Mouse (Mus musculus): ENCODE measurements around the gene Plch2. TPM values are rescaled to one million over a fixed set of nuclear protein-coding genes. Genes with fewer than 3 reads are reported as not detected.

Gene Plch2
- total and polyA plus RNA-seq, 3 experiments, result 0.85 to 1.1 TPM; not detected in 1

DNA sequence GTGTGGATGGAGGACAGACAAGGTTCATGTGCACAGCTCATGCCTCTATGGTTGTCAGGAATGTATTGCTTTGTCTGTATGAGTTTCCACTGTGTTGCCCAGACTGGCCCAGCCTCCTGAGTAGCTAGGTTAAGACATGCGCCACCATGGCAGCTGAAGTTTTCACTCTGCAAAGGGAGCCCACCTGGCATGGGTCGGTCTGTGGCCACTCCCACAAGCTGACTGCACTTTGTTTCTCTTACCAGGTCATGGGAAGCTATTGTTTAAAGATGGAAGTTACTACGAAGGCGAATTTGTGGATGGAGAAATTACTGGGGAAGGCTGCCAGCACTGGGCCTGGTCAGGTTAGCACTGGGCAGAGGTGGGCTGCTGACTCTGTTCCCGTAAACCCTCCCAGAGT lies 32.7 kb upstream of the Plch2 start:
- Histone ChIP-seq H3K4me1 (ENCODE audit: control insufficient read depth in 1 of 2, insufficient read depth in 2 of 2, low read length in 2 of 2) (peaks cover 1 to 18% of the 10 kb centered on the region in 2 experiments; a peak in 3 of 4 replicates), H3K4me3 (ENCODE audit: control insufficient read depth in 1 of 2, insufficient read depth in 1 of 2, low read depth in 2 of 2, low read length in 2 of 2) (no peak overlapping the region), H3K27ac (ENCODE audit: control insufficient read depth, low read depth, low read length) (no peak overlapping the region), H3K9me3 (replicated peaks; ENCODE audit: insufficient read depth, low read length) (no peaks in the 10 kb centered on the region), H3K36me3 (ENCODE audit: control insufficient read depth in 1 of 2, insufficient read depth in 2 of 2, low read length in 2 of 2) (peaks cover 0 to 12% of the 10 kb centered on the region in 2 experiments; a peak in 2 of 4 replicates), H3K9ac (ENCODE audit: control insufficient read depth, low read depth, low read length, poor library complexity, severe bottlenecking) (no peak overlapping the region), H3K27me3 (ENCODE audit: control insufficient read depth in 1 of 2, insufficient read depth in 2 of 2, low read length in 2 of 2) (no peaks in the 10 kb centered on the region), H3K79me2 (ENCODE audit: control insufficient read depth, insufficient read depth, low read length, poor library complexity) (peaks cover 18% of the 10 kb centered on the region)
- no peak for TF ChIP-seq MAZ (IDR thresholded peaks at IDR 0.05; ENCODE audit: low read depth, low read length)
- TF ChIP-seq E2F4 (IDR thresholded peaks at IDR 0.05; ENCODE audit: borderline replicate concordance, low read depth, low read length), result no peak
- no peak for TF ChIP-seq GATA1 (IDR thresholded peaks at IDR 0.05; ENCODE audit: low read depth, low read length)
- TF ChIP-seq MAX (IDR thresholded peaks at IDR 0.05; ENCODE audit: low read length), result no peak
- no peak for DNase-seq (ENCODE audit: low read depth, low spot score)

DNA sequence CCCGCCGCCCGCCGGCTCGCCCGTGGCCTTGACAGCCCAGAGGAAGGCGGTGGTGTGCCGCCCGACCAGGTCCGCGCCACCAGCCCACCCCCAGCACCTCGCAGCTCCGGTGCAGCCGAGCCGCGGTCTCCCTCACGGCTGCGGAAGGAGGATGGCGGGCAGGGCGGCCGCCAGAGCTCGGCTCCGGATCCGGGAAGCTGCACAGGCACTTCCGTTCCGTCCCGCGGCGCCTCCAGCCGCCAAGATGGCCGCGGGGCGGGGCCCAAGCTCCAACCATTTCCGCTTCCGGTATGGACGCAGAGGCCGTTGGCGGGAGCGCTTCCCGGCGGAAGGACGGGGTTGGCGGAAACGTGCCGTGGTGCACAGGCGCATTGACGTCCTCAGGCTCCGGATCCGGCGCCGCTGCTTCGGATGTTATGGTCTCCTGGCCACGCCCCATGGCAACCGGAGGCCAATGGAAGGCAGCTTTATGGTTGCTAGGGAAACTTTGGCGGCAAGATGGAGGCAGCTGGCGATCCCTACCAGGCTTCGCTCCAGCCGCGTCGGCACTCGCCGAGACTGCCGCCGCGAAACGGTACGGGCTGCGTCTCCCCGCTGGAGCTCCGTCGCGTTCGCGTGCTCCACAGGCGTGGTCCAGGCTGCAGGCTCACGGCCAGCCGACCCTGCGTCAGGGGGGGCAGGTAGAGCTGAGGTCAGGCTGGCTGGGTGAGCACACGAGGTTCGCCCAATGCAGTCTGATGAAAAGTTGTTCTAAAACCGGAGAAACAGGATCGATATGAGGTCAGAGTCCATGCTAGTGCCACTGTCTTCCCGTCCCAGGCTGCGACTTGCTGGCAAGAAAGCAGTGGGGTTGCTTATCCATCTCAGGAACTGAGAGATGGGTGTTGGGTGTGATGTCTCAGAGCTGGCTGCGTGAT lies 29.8 kb upstream of the Plch2 start, which contains the start of the genes Rer1 and Morn1:
Rer1 (minus strand) TSS at position 275 of the 917 bp plus-strand sequence.
Morn1 (plus strand) TSS at position 470 of the 917 bp plus-strand sequence.
- Histone ChIP-seq H3K27ac (ENCODE audit: control insufficient read depth, low read depth, low read length) (peak within 1 kb of the TSS; percentile 91), H3K36me3 (ENCODE audit: control insufficient read depth in 1 of 2, insufficient read depth in 2 of 2, low read length in 2 of 2) (peaks cover 9 to 15% of the 10 kb centered on the region in 2 experiments), H3K4me1 (ENCODE audit: control insufficient read depth in 1 of 2, insufficient read depth in 2 of 2, low read length in 2 of 2) (peaks cover 3 to 18% of the 10 kb centered on the region in 2 experiments; a peak in 3 of 4 replicates), H3K79me2 (ENCODE audit: control insufficient read depth, insufficient read depth, low read length, poor library complexity) (peaks cover 37% of the 10 kb centered on the region), H3K4me3 (ENCODE audit: control insufficient read depth in 1 of 2, insufficient read depth in 1 of 2, low read depth in 2 of 2, low read length in 2 of 2) (peak within 1 kb of the TSS; percentile 94 to 100), H3K27me3 (ENCODE audit: control insufficient read depth in 1 of 2, insufficient read depth in 2 of 2, low read length in 2 of 2) (no peaks in the 10 kb centered on the region), H3K9ac (ENCODE audit: control insufficient read depth, low read depth, low read length, poor library complexity, severe bottlenecking) (peak within 1 kb of the TSS; percentile 90), H3K9me3 (replicated peaks; ENCODE audit: insufficient read depth, low read length) (no peaks in the 10 kb centered on the region)
- DNase-seq (ENCODE audit: low read depth, low spot score), result peak; percentile 99
- peak; percentile 60; the same call in 1 of the 2 replicates for TF ChIP-seq KAT2A (conservative IDR thresholded peaks at IDR 0.05; ENCODE audit: low read depth, low read length)
- TF ChIP-seq POLR2A (IDR thresholded peaks at IDR 0.05; ENCODE audit: control insufficient read depth in 1 of 2, insufficient read depth in 1 of 2, low read depth in 1 of 2, low read length in 2 of 2, poor library complexity in 1 of 2), result peak in 1 of 2 experiments; percentile 64; a peak in 2 of 4 replicates
- no peak for TF ChIP-seq CTCF (IDR thresholded peaks at IDR 0.05 in 2 of 3, conservative IDR thresholded peaks at IDR 0.05 in 1 of 3; ENCODE audit: control insufficient read depth in 1 of 3, insufficient read depth in 1 of 3, low read depth in 2 of 3, low read length in 3 of 3, poor library complexity in 1 of 3, severe bottlenecking in 1 of 3)
- 0 out of 2 replicates have a peak, but pooled peaks have one; percentile 47 for TF ChIP-seq UBTF (IDR thresholded peaks at IDR 0.05; ENCODE audit: borderline replicate concordance, insufficient read depth, low read depth, low read length)
- no peak for TF ChIP-seq RAD21 (IDR thresholded peaks at IDR 0.05; ENCODE audit: low read depth, low read length)
- peak; percentile 99 for TF ChIP-seq SIN3A (IDR thresholded peaks at IDR 0.05; ENCODE audit: low read length)
- peak; percentile 92 for TF ChIP-seq E2F4 (IDR thresholded peaks at IDR 0.05; ENCODE audit: borderline replicate concordance, low read depth, low read length)
- no peak for TF ChIP-seq POLR2AphosphoS5 (IDR thresholded peaks at IDR 0.05; ENCODE audit: borderline replicate concordance, low read depth, low read length)
- TF ChIP-seq ZNF384 (IDR thresholded peaks at IDR 0.05; ENCODE audit: low read depth, low read length), result no peak
- TF ChIP-seq MYB (IDR thresholded peaks at IDR 0.05; ENCODE audit: low read depth, low read length), result peak; percentile 74
- 0 out of 2 replicates have a peak, but pooled peaks have one; percentile 29 for TF ChIP-seq USF1 (IDR thresholded peaks at IDR 0.05; ENCODE audit: low read depth, low read length)
- TF ChIP-seq MAFK (IDR thresholded peaks at IDR 0.05; ENCODE audit: borderline replicate concordance, low read depth, low read length), result no peak
- no peak for TF ChIP-seq TBP (IDR thresholded peaks at IDR 0.05; ENCODE audit: low read depth, low read length)
- no peak for TF ChIP-seq GABPA (IDR thresholded peaks at IDR 0.05; ENCODE audit: low read depth, low read length)
- no peak for TF ChIP-seq JUND (IDR thresholded peaks at IDR 0.05; ENCODE audit: low read depth, low read length)
- TF ChIP-seq MAZ (IDR thresholded peaks at IDR 0.05; ENCODE audit: low read depth, low read length), result no peak
- peak; percentile 92 for TF ChIP-seq NRF1 (IDR thresholded peaks at IDR 0.05; ENCODE audit: insufficient read depth, low read depth, low read length, poor library complexity, severe bottlenecking)
- peak; percentile 76 for TF ChIP-seq NELFE (IDR thresholded peaks at IDR 0.05; ENCODE audit: low read depth, low read length)
- no peak for TF ChIP-seq GATA1 (IDR thresholded peaks at IDR 0.05; ENCODE audit: low read depth, low read length)
- peak; percentile 27; the same call in 1 of the 2 replicates for TF ChIP-seq TCF12 (IDR thresholded peaks at IDR 0.05; ENCODE audit: low read depth, low read length)
- peak; percentile 54; the same call in 1 of the 2 replicates for TF ChIP-seq MYC (IDR thresholded peaks at IDR 0.05; ENCODE audit: low read depth, low read length)
- TF ChIP-seq ELF1 (IDR thresholded peaks at IDR 0.05; ENCODE audit: low read depth, low read length), result peak; percentile 96
- TF ChIP-seq MEF2A (IDR thresholded peaks at IDR 0.05; ENCODE audit: extremely low read depth, insufficient replicate concordance, low read depth, low read length, poor library complexity, severe bottlenecking), result no peak
- TF ChIP-seq ETS1 (IDR thresholded peaks at IDR 0.05; ENCODE audit: low read depth, low read length), result peak; percentile 29; the same call in 1 of the 2 replicates
- peak; percentile 67 for TF ChIP-seq MAX (IDR thresholded peaks at IDR 0.05; ENCODE audit: low read length)
- peak; percentile 92 for TF ChIP-seq HCFC1 (IDR thresholded peaks at IDR 0.05; ENCODE audit: low read depth, low read length)
- TF ChIP-seq CHD2 (IDR thresholded peaks at IDR 0.05; ENCODE audit: low read length), result no peak
- TF ChIP-seq RCOR1 (IDR thresholded peaks at IDR 0.05; ENCODE audit: low read depth, low read length), result no peak
